Mouse (Mus musculus): ENCODE results near the gene Prss21.

DNA sequence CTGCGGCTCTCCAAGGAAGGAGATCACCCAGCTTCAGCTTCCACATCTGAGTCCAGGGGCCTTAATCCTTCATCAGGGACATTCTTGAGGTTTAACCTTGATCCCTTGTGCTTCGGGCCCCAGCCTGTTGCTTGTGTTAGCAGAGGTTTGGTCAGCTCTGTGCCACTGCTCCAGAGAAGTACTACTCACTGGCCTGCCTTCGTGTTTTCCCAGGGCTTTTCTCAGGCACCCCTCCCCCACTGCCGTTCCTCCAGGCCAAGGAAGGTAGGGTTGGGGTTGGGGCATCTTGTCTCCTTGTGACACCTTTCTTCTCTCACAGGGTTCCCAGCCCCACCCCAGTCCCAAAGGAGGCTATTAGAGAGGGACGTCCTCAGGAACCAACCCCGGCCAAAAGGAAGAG, 45.8 kb upstream of the Prss21 start:
- TF ChIP-seq CTCF (IDR thresholded peaks at IDR 0.05; ENCODE audit: insufficient read depth, low read length) (no peak), POLR2A (IDR thresholded peaks at IDR 0.05; ENCODE audit: borderline replicate concordance, extremely low read depth, low read depth, low read length) (no peak)

Data from lung, adult 2 months (tissue).